Mouse (Mus musculus): ENCODE data around the gene Tbc1d7.

DNA sequence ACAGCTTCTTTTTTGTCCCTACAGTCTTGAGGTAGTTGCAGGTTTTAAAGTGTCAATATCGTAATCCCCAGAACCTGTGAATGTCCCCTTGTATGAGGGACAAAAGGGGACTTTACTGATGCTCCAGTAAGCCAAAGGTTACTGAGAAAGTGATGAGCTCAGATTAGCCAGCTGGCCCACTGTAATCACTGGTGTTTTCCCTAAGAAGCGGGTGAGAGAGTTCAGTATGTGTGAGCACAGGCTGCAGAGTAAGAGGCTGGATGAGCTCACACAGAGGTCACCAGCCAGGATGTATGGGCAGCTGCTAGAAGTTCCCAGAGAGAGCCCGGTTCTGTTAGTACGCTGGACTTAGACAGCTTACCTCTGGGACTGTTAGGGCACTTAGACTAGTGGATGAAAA, 47.0 kb upstream of the Tbc1d7 start:
- TF ChIP-seq POLR2A (IDR thresholded peaks at IDR 0.05; ENCODE audit: insufficient read length, low read depth) (no peak), REST (IDR thresholded peaks at IDR 0.05; ENCODE audit: insufficient read depth, insufficient read length) (no peak), E2F4 (IDR thresholded peaks at IDR 0.05; ENCODE audit: insufficient read depth) (no peak), CEBPB (IDR thresholded peaks at IDR 0.05; ENCODE audit: insufficient read depth, poor library complexity, severe bottlenecking) (no peak)
